Mouse (Mus musculus) heart, postnatal 10 days (tissue): ENCODE measurements around the gene Ngf. TPM values are rescaled to one million over a fixed set of nuclear protein-coding genes. Genes with fewer than 3 reads are reported as not detected.

Experiments used
- DNase-seq, 2 experiments: peaks; one replicate each; pipeline ENCODE4 v3.0.0; 2021
- intact Hi-C: fragments of 180-260 bp; cut with DNase I; formaldehyde crosslinking; loops from one replicate; pipeline ENCODE4 v1.15.1; 2025
- total RNA-seq, 2 experiments: library from RNA; stranded (reverse); gene quantifications; 2 replicates each; pipeline ENCODE4 v1.2.3; 2021

Ngf gene
- total RNA-seq, 2 experiments from 2014 or later, result 6.4 to 9.0 TPM

DNA sequence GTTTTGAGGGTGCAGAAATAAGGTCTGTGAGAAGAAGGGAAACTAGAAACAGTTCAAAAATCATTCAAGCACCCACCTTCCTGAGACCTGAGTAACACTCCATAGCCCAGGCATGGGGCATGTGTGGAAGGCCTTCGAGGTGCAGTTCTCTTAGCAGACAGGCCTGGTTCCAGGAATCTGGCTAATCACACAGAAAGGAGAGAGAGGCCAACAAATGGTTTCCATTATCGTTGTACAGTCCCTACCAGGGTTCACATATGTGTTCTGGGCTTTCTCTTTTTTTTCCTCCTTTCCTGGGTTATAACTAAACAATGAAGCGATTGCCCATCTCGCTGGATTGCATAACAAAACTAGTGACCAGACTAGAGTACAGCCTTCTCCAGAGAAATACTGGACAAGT, 35.4 kb downstream of the Ngf start:
- DNase-seq, result no peak
- intact Hi-C loops, result no loop called here

DNA sequence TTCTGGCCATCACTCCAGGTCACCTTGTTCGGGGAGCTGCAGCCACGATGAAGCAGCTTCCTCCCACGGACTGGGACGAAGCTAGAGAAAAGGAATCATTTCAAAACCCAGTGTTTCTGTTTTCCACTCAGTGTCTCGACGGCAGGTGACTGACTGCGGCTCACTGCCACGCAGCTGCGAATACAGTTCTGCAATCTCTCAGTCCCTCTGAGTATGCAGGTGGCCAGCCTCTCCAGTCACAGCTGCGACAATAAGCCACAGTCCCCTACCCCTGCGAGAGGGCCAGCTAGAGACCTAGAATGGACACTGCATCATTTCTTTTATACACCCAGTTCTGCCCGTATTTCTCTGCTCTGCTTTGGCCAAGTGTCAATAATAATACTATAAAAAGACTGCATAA, 36.3 kb downstream of the Ngf start:
- intact Hi-C loops, result no loop called here
- no peak for DNase-seq

DNA sequence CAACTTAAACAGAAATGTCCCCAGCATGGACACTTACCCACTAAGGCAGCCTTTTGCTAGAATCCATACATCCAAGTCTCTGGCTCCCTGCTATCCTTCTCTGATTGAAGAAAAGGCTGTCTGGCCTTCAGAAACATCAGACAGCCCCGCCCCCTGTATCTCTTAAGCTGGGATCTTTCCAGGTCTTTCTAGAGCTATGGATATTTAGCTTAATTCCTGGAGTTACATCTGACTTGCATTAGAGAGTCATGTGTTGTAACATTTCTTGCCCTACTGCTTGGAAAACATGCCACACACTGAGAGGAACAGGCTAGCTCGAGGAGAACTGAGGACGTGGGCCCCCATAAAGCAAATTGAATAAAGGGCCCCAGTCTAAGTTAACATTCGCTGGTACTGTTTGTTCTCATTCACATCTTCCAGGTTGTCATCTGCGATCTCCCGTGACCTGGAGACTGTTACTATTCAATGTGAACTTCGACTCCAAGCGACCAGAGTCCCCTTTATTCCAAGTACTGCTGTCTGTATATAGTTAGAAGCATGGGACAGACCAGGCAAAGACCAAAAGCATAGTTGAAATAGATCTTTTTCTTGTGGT, 38.0 kb downstream of the Ngf start:
- DNase-seq, result no peak
- intact Hi-C loops, result no loop called here

DNA sequence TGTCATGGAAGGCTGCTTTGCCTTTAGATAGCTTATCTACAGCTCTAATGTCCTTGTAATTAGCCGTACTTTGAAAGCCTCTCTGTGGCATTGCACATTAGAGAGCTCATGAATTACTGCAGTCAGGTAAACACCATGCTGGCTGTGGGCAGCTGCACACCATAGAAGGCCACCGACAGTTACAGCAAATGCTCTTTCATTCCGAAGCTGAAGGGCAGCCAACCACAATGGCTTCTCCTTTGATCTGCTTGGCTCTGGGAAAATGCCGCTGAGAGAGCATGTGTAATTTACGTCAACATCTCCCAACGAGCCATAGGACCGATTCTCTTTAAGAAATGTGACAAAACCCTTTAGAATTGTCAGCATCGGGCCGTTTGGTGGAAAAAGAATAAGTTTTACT, 38.7 kb downstream of the Ngf start:
- intact Hi-C loops, result no loop called here
- no peak for DNase-seq

DNA sequence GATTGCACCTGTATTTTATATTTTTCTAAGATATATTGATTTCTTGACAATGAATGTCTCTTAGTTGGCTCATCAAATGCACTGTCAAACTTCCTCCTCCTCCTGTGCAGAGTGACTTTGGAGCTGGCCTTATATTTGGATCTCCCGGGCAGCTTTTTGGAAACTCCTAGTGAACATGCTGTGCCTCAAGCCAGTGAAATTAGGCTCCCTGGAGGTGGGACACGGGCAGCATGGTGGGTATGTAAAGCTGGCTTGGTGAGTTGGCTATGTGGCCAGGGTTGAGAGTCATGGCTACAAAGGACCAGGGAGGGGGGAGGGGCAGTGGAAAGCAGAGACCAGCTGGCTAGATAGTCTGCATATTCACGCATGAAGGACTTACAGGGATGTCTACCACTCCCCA, 39.9 kb downstream of the Ngf start:
- intact Hi-C loops, result no loop called here
- DNase-seq, result no peak

DNA sequence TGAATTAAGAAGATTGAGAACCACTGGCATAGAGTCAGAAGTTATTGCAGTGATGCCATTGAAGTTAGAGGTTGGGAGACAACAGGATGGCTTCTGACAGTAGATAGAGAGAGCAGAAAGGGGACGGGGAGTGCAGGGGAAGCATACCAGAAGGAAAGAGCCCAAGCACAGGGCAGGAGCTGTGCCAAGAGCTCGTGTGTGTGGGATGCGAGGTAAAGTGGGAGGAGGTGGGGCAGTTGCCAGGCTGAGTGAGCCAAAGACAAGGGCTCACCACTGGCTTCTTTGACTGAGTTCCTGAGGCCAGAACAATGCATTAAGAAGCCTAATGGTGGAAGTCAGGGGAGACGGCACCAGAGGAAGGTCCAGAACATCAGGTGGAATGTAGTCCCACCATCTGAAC, 47.2 kb downstream of the Ngf start:
- no peak for DNase-seq
- intact Hi-C loops, result no loop called here

DNA sequence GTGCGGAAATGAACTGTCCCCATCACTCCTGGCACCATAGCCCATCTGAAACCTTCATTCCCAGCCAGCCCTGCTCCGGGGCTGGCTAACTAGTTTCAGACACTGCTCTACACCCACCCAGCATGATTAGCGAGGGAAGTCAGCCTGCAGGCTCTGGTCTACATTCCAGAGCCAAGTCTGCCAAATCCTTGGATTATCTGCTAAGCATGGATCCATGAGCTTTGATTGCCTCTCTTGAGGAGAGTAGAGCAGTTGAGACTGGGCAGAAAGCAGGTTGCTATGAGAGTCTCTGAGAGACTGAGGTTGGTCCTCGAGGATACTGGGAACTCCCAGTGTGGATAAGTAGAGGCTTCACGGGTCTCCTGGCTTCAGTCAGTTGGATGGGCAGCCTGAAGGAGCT, 51.3 kb downstream of the Ngf start:
- no peak for DNase-seq
- intact Hi-C loops, result no loop called here

DNA sequence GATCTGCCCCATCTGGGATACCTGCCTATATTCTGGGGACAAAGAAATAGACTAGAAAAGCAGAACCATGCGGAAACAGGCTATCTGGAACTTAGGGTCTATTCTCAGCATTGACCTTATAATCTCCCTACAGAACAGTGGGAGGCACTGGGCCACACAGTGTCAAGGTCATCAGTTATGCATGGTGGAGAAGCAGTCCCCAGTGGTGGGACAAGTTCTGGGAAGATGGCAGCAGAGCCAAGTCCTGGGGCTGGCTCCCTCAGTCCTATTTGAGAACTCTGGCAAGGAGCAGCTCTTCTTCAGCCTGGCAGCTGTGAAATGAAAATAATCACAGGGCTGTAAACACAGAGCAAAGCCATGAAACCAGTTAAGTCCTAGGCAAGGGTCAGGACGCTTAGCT, 54.0 kb downstream of the Ngf start:
- no peak for DNase-seq
- intact Hi-C loops, result no loop called here

DNA sequence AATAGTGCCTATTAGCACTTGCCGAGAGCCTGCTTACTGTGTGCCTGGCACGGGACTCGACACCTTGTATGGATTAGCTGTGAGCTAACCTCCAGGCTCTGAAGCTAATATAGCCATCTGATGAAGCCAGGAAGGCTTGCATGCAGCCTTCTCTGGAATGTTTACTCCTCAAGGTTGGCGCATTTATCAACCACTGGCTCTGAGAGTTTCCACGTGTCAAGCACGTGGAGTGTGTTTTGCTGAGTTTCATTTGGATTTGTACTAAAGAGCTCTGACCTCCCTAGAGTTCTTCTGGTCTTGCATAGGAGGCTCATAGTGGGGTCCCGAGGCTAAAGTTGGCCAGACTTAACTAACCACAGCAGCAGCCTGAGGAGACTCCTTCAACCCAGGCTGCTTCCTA, 55.2 kb downstream of the Ngf start:
- intact Hi-C loops, result loop anchor here (5.0 kb wide), 1 partner anchor 167 kb away; no protein-coding TSS in a partner anchor
- no peak for DNase-seq

DNA sequence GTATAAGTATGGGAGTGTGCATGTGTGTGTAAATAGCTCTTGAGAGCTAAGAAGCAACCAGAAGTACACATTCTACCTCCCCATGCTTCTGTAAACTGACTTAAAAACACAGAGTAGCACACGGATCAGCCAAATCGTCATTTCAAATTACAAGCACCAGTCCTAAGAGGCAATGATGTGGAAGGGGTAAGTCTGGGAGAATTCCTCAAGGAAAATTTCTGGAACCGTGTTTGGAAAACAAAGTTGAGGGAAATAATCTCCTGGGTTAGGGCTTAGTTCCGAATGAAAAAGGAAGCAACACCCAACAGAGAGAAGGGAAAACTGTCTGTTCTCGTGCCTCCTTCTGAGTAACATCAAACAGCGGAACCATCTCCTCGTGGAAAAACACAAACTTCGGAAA, 56.1 kb downstream of the Ngf start:
- no peak for DNase-seq
- intact Hi-C loops, result loop anchor here (5.0 kb wide), 1 partner anchor 166 kb away; no protein-coding TSS in a partner anchor

DNA sequence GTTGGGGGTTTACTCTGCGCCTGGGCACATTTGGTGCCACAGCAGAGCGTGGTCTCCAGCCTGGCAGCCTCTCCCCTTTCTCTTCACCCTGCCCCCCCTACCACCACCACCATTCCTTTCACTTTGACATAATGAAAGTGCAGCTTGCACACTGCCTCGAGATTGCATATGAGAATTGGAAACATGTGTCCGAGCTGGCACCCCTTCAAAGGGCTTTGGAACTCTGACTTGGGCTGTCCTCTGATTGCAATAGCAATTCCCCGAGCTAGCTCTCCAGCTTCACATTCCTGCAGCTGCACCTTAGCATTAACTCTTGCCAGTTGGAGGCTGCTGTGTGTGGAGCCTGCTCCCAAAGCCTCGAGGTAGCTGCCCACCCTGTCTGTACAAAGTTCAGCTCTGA, 56.8 kb downstream of the Ngf start:
- intact Hi-C loops, result loop anchor here (5.0 kb wide), 1 partner anchor 166 kb away; no protein-coding TSS in a partner anchor

DNA sequence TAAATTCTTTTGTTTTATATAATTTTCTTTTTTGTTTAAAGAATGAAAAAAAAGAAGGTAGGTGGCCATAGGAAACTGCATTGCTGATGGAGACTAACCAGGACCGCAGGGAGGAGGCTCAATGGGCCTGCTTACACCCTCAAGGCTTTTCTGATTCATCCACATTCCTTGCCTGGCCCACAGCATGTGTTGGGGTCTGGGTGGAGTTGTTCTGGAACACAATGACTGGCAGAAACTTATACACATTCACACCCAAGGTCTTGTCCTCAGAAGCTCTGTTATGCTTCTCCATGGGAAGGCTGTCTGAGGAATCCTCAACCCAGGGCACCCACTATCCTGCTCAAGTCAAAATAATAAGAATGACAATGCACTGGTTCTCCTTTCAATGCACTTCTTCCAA, 65.0 kb downstream of the Ngf start:
- intact Hi-C loops, result no loop called here
- no peak for DNase-seq

More for the DNA sequence above, 56.8 kb downstream of the Ngf start:
- peak; percentile 71 to 73 for DNase-seq

DNA sequence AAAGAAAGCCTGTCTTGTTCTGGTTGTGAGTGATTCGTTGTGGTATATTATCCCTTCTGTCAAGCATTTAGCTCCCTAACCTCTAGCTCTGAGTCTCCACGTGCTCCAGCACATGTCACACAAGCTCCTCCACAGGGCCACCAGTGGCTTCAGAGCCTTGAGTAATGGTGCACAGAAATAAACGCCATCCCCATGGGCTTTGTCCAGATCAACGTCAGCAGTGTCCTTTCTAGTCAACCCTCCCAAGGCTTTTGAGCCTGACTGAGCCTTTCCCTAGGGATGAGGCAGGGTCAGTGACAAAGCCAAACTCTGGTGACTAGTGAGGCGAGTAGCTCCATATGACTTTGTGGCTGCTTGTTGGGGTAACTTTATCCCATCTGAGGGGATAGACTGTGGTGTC, 73.9 kb downstream of the Ngf start:
- DNase-seq, result peak; percentile 32 to 34
- intact Hi-C loops, result no loop called here

DNA sequence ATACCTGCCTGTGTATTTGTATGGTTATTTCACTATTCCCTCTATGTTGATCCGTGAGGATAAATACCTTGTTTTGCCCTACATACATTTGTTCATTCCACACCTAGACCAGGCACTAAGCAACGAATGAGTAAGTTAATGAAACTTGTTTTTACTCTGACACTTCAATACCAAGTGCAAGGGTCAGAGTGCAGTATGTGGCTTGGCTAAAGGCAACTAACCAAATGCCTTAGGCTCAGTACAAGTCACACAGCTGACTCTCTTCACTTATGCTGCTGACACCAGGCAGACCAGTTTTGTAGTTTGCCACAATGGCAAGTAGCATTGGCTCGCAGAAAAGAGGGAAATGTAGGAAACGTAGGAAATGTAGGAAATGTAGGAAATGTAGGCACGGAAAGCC, 77.8 kb downstream of the Ngf start:
- DNase-seq, result no peak
- intact Hi-C loops, result no loop called here

DNA sequence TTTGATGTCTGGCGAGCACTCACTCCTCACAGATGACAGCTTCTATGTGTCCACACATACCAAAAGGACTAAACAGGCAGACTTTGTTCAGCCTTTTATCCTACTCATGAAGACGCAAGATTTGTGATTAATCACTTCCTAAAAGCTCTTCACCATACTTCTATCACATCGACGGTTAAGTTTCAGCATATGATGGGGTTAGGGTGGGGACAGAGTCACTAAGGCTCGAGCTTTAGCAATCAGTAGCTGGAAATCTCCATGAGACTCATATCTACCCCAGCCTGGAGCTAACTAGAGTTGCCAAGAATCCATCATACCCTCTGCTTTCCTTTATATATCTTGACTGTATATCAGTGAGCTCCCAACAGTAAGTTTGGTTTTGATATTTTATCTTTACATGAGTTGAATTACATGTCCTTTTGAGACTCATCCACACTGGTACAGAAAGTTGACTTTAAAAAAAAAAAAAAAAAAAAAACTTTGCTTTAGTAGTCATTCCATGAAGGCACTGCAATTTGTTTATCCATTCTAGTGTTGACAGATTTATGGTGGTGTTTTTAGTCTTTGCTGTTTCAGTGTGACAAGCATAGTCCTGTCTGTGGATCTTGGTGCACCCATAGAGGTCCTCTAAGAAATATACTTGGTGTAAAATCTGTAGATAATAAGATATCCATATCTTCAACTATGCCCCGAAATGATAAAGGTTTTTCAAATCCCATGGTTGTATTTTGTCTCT, 84.4 kb downstream of the Ngf start:
- DNase-seq, result no peak
- intact Hi-C loops, result no loop called here

DNA sequence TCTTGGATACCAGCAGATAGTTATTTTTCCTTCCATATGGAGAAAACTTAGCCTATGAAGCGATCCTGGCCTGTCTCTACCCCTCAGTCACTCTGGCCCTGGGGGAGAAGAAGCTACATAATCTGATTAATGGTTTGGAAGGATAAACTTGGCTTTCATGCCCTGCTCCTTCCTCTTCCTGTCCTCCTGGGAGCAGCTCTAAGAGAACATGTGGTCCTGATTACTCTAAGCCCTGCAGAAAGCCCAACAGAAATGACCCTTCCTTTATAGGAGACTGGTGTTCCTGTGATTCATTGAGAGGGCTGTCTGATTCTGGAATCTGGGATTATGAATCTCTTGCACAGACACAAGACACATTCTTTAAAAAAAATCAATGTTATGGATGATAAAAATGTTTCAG, 86.4 kb downstream of the Ngf start:
- intact Hi-C loops, result no loop called here
- DNase-seq, result no peak

DNA sequence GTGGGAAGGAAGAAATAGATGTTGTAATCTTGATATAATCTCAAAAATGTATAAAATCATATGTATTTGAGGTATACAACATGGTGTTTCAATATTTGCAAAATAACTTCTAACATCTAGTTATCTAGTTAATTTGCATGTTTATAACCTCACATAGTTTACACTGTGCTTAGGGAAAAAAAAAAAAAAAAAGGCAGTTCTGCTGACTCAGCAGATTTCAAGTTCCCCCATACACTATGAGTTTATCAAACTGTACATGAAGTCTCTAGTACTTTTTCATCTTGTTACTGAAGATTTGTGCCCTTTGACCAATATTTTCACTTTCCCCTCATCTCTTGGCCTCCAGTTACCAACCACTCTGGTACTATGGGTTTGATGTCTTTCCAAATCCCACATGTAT, 86.9 kb downstream of the Ngf start:
- intact Hi-C loops, result no loop called here
- no peak for DNase-seq
